Comparison of ENCODE assay signal across 16 mouse cellular contexts in the genomic region with DNA sequence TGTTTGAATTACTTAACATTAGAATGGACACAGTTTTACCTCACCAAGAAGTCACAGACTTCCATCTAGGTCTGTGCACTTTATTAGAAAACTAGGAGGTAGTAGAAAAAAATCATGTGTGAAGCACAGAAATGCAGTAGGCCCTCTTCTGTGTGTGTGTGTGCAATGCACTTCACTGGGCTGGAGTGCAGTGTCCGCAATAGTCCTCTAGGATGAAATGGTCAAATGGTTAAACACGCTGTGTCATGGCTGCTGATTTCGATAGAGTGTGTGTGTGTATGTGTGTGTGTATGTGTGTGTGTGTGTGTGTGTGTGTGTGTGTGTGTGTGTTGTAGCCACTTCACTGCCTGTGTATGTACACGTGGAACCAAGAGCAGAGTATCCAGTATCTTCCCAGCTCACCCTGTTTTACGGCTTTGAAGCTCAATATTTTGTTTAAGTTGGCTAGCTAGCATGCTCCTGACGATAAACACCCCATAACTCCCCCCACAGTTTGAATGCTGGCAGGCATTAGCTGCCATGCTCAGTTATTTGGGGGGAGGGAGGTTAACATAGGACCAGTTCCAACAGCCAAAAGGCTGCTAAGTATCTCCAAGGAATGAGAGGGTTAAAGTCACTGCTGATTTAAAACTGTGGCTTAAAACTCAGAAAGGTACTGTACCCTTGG.
"Had no signal": no experiment of that assay in that cellular context is flagged by ENCODE, and none has a peak within 500 bp of the region (broad histone marks: within the 10 kb centered on the region; RNA-seq: fewer than 3 reads in every experiment).

No protein-coding gene starts in this region.

- ATAC-seq: liver, postnatal 0 days; midbrain, embryonic 13.5 days; midbrain, embryonic 15.5 days had no signal

- H3K4me3 ChIP-seq: liver, embryonic 13.5 days; liver, embryonic 15.5 days; megakaryocyte, embryonic 14.5 days; midbrain, embryonic 13.5 days; midbrain, embryonic 15.5 days; neural tube, embryonic 12.5 days; stomach, embryonic 15.5 days had no signal

- H3K27ac ChIP-seq: liver, embryonic 13.5 days; liver, embryonic 15.5 days; macrophage; midbrain, embryonic 13.5 days; midbrain, embryonic 15.5 days; neural tube, embryonic 12.5 days; stomach, embryonic 15.5 days; stomach, postnatal 0 days had no signal

- H3K9ac ChIP-seq: liver, embryonic 13.5 days; liver, embryonic 15.5 days; liver, postnatal 0 days; midbrain, embryonic 13.5 days; midbrain, embryonic 15.5 days; neural tube, embryonic 12.5 days; stomach, embryonic 15.5 days had no signal

- H3K36me3 ChIP-seq: liver, embryonic 13.5 days; liver, embryonic 15.5 days; midbrain, embryonic 13.5 days; midbrain, embryonic 15.5 days; neural tube, embryonic 12.5 days; stomach, embryonic 15.5 days had no signal

- H3K27me3 ChIP-seq: liver, embryonic 13.5 days; liver, embryonic 15.5 days; megakaryocyte, embryonic 14.5 days; midbrain, embryonic 13.5 days; midbrain, embryonic 15.5 days; neural tube, embryonic 12.5 days; stomach, embryonic 15.5 days had no signal

- H3K9me3 ChIP-seq: liver, embryonic 13.5 days; liver, embryonic 15.5 days; midbrain, embryonic 13.5 days; midbrain, embryonic 15.5 days; neural tube, embryonic 12.5 days; stomach, embryonic 15.5 days had no signal

- H3K4me2 ChIP-seq: liver, embryonic 13.5 days; liver, embryonic 15.5 days; midbrain, embryonic 11.5 days; midbrain, embryonic 13.5 days; midbrain, embryonic 15.5 days; neural tube, embryonic 12.5 days; stomach, embryonic 15.5 days had no signal

- H3K4me1 ChIP-seq: liver, embryonic 13.5 days; liver, embryonic 15.5 days; megakaryocyte, embryonic 14.5 days; midbrain, embryonic 13.5 days; midbrain, embryonic 15.5 days; neural tube, embryonic 12.5 days; stomach, embryonic 15.5 days had no signal

- DNase-seq: liver, embryonic 13.5 days; liver, postnatal 0 days; lung, postnatal 14 days; right cerebral cortex, postnatal 14 days; thymus, adult 2 months; thymus, postnatal 25 days; thymus, postnatal 4 days had no signal
